Mouse (Mus musculus): ENCODE results near the gene Pkp4.
"Not testable (repeated sequence)": the region's sequence is repeated elsewhere in the genome, so short reads cannot be mapped to it uniquely, and the experiment has no call there.

The Pkp4 gene

GRCm38 (mm10) chr2:59338926-59339325 lies 178.3 kb downstream of the Pkp4 start:
- no peak for DNase-seq (ENCODE audit: low read depth, low spot score)

- DNase-seq (ENCODE audit: low read depth, low spot score): no peak
These were observed 179.3 kb downstream of the Pkp4 start for GRCm38 (mm10) chr2:59339776-59340539.

GRCm38 (mm10) chr2:59340878-59341277 lies 180.2 kb downstream of the Pkp4 start:
- no peak for DNase-seq (ENCODE audit: low read depth, low spot score)

GRCm38 (mm10) chr2:59342591-59343210 lies 182.1 kb downstream of the Pkp4 start:
- no peak for DNase-seq (ENCODE audit: low read depth, low spot score)

- DNase-seq (ENCODE audit: low read depth, low spot score): no peak
These were observed 183.2 kb downstream of the Pkp4 start for GRCm38 (mm10) chr2:59343834-59344233.

GRCm38 (mm10) chr2:59344699-59345098 lies 184.0 kb downstream of the Pkp4 start:
- DNase-seq (ENCODE audit: low read depth, low spot score): no peak

GRCm38 (mm10) chr2:59345141-59345839 lies 184.6 kb downstream of the Pkp4 start:
- DNase-seq (ENCODE audit: low read depth, low spot score): no peak

- DNase-seq (ENCODE audit: low read depth, low spot score): no peak
These were observed 185.8 kb downstream of the Pkp4 start for GRCm38 (mm10) chr2:59346443-59346842.

- no peak for DNase-seq (ENCODE audit: low read depth, low spot score)
These were observed 187.9 kb downstream of the Pkp4 start for GRCm38 (mm10) chr2:59348585-59348984.

- no peak for DNase-seq (ENCODE audit: low read depth, low spot score)
These were observed 189.4 kb downstream of the Pkp4 start for GRCm38 (mm10) chr2:59350094-59350493.

- no peak for DNase-seq (ENCODE audit: low read depth, low spot score)
These were observed 190.9 kb downstream of the Pkp4 start for GRCm38 (mm10) chr2:59351303-59352099.

- DNase-seq (ENCODE audit: low read depth, low spot score): no peak
These were observed 193.2 kb downstream of the Pkp4 start for GRCm38 (mm10) chr2:59353821-59354220.

GRCm38 (mm10) chr2:59355531-59356289 lies 195.1 kb downstream of the Pkp4 start:
- DNase-seq (ENCODE audit: low read depth, low spot score): no peak

GRCm38 (mm10) chr2:59359760-59360342 lies 199.2 kb downstream of the Pkp4 start:
- DNase-seq (ENCODE audit: low read depth, low spot score): no peak

- DNase-seq (ENCODE audit: low read depth, low spot score): no peak
These were observed 200.7 kb downstream of the Pkp4 start for GRCm38 (mm10) chr2:59361350-59361780.

GRCm38 (mm10) chr2:59364156-59364842 lies 203.6 kb downstream of the Pkp4 start:
- no peak for DNase-seq (ENCODE audit: low read depth, low spot score)

GRCm38 (mm10) chr2:59367191-59367590 lies 206.5 kb downstream of the Pkp4 start:
- DNase-seq (ENCODE audit: low read depth, low spot score): no peak

GRCm38 (mm10) chr2:59373113-59373512 lies 212.5 kb downstream of the Pkp4 start:
- DNase-seq (ENCODE audit: low read depth, low spot score): no peak

GRCm38 (mm10) chr2:59378096-59378495 lies 217.4 kb downstream of the Pkp4 start:
- no peak for DNase-seq (ENCODE audit: low read depth, low spot score)

GRCm38 (mm10) chr2:59378861-59379260 lies 218.2 kb downstream of the Pkp4 start:
- DNase-seq (ENCODE audit: low read depth, low spot score): not testable (repeated sequence)
